Mouse (Mus musculus) R1 (cell line): ENCODE measurements around the gene Slc25a20.

Source experiments
- DNase-seq: peaks from one replicate; pipeline ENCODE4 v3.0.0-alpha.2; 2018; ENCODE audit warnings: low read depth, low spot score

Slc25a20 gene

DNA sequence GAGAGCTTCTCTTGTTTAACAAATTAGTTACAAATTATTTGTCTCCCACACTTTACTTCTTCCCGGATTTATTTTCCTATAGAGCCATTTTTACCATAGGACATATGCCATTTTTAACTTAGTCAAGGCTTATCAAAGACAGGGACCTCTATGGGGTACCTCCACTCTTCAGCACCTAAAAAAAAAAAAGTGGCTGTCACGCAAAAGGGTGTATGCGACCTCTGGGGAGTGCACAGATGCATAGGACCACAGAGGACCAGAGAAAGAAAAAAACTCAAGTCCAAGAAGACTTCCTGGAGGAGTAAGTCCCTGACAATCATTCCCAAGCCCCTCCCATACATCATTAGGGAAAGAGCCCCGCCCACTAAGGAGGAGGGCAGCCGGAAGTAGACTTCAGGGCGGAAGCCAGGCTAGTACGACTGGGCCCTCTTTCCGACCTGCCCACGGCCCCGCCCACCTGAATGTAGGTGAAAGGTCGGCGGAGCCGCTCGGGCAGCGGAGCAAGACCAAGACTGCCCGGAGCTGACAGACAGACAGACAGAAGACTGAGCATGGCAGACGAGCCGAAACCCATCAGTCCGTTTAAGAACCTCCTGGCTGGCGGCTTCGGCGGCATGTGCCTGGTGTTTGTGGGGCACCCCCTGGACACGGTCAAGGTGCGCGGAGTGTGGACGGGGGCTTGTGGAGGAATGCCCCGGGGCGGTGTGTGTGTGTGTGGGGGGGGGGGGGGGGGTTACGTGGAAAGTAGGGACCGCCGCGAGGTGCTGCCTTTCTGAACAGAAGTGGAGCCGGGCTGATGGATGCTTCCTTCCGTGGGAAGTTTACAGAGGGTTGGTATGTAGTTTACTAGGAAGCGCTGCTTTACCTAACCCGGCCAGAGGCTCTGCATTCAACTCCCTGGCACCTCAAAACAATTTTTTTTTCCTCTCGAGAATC, at the start of gene Slc25a20:
Gene Slc25a20 (plus strand): TSS at position 412 of the 936 bp plus-strand sequence.
- DNase-seq = peak; percentile 98

DNA sequence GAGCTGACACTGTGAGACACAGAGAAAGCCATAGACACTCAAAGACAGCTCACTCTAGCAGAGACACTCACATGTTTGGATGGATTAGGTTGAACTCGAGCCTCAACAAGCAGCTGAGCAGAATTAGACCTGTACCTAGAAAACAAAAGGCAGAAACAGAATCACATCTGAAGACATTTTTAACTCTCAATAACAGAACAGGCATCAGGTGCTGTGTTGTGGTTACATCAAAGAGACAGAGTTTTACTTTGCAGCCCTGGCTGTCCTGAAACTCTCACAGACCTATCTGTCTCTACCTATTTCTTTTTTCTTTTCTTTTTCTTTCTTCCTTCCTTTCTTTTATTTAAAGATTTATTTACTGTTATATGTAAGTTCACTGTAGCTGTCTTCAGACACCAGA, 44.6 kb upstream of the Slc25a20 start:
- no peak for DNase-seq

DNA sequence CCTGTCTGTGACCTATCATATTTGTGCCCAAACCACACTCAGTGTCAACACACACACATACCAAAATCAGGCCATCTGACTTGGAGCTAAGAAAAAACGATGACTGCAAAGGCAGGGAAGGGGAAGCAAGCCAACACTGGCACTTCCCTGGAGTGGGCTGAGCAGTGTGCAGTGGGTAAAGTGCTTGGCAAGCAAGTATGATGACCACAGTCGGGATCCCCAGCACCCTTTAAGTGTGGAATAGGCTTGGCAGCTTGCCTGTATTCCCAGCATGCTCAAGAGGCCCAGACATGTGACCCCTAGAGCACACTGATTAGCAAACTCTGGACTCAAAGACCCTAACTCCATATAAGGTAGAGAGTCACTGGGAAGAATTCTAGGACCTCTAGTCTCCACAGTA, 35.4 kb upstream of the Slc25a20 start:
- DNase-seq = no peak

DNA sequence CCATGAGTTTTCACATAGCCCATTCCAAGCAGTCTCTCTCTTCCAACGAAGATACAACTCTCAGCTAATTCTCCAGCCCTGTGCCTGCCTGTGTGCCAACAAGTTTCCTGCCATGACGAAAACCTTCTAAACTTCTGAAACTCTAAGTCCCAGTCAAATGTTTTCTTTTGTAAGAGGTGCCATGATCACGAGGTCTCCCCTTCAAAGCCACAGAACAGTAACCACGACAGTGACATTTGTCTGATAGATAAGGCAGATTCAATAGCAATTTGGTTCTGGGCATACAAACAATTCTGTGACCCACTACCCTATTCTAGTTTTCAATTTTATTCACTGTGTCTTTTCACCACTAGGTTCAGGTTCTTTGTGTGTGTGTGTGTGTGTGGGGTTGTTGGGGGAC, 33.7 kb upstream of the Slc25a20 start:
- no peak for DNase-seq

DNA sequence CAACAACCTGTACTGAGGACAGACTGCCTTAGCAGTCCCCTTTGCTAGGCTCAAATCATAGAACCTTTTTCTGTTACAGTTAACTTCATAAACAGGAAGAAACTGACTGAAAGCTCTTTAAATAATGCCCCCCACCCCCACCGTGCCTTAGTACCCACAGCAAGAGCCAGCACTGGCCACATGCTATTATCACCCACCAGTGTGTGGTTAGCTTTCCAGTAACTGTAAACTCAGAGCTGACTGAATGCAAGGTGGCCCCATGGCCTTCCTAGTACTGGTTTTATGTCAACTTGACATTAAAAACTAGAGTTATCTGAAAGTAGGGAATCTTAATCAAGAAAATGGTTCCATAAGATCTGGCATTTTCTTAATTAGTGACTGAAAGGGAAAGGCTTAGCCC, 31.2 kb upstream of the Slc25a20 start:
- no peak for DNase-seq

DNA sequence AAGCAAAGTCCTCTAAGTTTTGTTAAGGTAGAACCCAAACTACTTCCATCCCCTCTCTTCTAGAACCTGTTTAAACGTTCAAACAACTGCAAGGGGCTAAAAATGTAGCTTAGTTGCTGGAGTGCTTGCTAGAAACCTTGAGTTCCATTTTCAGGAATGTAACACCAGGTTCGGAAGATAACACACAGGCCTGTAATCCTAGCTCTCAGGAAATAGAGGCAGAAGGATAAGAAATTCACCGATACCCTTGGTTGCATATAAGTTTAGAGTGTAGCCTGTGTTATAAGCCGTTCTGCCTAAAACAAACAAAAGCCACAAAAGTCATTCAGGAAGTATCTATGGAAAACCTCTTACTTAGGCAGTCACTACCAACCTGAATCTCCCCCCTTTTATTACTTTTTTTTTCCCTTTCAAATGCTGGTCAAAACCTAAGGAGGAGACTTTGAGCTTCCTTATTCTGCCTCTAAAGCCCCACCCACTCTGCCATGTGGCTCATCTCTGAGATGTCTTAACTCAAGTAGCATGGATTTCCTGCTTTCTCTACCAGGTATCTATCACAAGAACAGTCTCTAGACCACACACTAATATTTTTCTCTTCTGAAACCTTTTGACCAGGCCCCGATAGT, 30.1 kb upstream of the Slc25a20 start:
- no peak for DNase-seq

DNA sequence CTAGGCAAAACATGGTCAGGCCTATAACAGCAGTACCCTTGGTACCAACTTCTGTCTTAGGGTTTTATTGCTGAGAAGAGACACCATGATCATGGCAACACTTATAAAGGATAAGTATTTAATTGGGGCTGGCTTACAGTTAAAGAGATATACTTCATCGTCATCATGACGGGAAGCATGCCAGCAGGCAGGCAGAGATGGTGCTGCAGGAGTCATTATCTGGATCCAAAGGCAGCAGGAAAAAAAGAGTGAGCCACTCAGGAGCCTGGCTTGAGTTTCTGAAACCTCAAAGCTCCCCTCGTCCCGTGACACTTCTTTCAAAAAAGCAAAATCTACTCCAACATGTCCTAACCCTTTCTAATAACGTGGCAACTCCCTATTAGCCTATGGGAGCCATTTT, 29.5 kb upstream of the Slc25a20 start:
- DNase-seq = no peak

DNA sequence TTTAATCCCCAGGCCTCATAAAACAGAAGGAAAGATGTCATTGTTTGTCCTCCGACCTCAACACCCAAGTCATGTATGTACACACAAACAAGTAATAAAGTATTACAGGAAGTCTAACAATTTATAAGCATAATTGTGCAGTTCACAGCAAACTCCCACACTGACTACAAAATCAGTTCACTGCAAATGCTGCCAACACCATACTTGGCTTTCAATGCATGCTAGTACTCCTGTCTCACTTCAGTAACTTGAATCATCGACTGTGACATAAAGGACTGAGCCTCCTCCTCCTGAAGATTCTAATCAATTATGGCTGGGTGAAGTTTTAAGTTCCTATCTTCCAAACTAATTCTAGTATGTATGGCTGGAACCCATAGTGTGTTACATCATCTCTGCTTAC, 28.0 kb upstream of the Slc25a20 start:
- no peak for DNase-seq

DNA sequence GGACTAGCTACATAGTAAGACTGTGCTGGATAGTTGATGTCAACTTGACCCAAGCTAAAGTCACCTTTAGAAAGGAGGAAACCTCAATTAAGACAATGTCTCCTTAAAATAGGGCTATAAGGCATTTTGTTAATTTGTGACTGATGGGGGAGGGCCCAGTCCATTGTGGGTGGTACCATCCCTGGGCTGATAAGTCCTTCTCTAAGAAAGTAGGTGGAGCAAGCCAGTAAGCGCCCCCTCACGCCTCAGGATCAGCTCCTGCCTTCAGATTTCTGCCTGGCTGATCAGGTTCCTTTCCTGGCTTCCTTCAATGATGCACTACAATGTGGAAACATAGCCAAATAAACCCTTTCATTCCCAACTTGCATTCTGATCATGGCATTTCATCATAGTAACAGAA, 26.5 kb upstream of the Slc25a20 start:
- DNase-seq = peak; percentile 58

DNA sequence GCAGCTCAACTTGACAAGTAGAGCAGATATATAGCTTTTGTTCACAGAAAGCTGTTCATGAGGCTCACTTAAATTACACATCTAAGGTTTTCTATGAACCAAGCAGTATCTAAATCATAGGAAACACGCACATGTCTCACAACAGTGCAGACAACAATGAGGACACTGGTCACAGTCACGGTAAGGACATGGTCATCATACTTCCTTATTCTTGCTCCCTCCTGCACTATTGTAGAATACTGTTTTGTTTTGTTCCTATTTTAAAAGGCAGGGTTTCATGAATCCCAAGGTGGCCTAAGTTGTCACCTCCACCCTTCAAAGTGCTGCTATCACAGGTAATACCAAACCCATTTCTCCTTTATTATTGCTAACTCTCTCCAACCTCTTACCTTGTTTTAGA, 22.1 kb upstream of the Slc25a20 start:
- DNase-seq = no peak

DNA sequence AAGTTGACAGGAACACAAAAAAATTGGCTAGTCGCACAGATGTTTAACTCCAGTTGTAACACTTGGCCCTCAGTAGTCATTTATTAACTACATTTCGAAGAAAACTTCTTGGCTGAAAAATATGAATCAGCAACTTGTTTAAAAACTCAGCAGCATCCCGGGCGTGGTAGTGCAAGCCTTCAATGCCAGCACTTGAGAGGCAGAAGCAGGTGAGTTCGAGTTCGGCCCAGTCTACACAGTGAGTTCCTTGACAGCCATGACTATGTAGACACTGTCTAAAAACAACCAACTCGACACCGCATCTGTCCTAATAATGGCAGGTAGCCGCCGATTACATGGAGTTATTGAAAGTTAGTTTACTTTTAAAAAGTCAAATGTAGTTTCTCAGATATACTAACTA, 13.7 kb upstream of the Slc25a20 start:
- no peak for DNase-seq

DNA sequence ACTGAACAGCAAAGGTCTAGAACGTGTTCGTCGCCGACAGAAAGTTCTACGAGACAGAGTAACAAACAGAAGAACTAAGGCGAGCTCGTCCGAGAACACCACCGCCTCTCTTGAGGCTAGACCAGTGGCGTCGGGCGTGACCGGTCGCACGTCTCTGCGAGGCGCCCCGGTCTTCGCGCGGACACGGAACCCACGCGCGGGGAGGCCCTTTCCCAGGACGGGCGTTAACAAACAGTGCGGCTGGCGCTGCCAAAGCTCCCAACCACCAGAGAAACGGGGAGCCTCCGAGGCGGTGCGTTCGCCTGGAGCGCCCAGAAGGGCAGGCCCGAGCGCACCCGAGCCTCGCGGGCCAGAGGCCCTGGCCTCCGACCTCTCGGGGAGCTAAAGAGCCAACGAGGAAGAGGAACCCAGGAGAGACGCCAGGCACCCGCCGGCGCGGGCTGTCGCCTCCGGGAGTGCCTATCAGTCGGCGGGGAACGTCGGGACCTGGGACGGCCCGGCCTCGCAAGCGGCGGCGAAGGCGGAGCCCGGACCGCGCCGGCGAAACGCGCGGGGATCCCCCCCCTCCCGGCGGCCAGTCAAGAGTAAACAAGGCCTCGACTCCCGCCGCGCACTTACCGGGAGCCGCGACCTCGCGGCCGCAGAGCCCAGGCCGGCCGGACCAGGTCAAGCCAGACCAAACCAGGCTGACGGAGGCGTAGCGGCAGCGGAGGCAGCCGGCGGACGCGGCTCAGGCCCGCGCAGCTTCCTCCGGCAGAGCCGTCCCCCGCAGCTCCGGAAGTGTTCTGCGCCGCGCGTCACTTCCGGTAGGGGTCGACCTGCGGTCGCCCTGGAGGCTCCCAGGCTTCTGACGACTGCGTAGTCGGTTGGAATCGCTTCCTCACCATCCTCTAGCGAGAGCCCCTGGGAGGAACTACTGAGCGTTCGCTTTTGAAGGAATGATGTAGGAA, 13.0 kb upstream of the Slc25a20 start, which contains the start of gene Arih2:
Gene Arih2 (minus strand): TSS at position 776 of the 950 bp plus-strand sequence.
- DNase-seq = peak; percentile 94

DNA sequence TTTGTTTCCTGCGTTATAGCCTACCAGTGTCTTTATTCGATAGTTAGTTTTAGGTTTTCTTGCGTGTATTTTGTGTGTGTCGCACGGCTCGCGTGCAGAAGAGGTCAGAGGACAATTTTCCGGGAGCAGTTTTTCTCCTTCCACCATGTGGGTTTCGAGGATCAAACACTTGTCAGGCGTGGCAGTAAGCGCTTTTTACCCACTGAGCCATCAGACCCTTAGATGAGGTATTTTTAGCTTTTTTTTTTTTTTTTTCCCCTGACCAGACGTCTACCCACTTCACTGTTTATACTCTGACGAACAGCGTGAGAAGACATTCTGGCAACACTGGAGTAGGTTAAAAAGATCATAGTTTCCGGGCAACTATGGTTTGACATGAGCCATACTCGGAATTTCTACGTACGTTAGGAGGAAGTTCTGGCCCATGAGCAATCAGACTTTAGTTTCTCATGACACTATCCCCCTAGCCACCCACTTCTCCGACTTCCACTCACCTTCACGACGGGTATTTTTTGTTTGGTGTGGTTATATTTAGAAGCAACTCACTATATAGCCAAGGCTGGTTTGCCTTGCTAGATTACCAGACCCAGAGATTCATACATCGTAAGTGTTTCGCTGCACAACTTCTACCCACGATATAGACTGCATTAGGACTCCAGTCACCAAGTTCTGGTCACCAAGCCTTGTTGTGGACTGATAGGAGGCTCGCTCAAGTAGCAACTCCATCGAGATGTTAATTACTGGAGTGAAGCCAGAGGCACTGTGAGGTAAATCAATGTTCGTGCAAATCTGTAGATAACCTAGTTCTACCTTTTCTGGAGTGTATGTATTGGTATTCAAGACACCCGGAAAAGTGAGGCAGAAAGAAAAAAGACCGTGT, 12.1 kb upstream of the Slc25a20 start:
- no peak for DNase-seq

DNA sequence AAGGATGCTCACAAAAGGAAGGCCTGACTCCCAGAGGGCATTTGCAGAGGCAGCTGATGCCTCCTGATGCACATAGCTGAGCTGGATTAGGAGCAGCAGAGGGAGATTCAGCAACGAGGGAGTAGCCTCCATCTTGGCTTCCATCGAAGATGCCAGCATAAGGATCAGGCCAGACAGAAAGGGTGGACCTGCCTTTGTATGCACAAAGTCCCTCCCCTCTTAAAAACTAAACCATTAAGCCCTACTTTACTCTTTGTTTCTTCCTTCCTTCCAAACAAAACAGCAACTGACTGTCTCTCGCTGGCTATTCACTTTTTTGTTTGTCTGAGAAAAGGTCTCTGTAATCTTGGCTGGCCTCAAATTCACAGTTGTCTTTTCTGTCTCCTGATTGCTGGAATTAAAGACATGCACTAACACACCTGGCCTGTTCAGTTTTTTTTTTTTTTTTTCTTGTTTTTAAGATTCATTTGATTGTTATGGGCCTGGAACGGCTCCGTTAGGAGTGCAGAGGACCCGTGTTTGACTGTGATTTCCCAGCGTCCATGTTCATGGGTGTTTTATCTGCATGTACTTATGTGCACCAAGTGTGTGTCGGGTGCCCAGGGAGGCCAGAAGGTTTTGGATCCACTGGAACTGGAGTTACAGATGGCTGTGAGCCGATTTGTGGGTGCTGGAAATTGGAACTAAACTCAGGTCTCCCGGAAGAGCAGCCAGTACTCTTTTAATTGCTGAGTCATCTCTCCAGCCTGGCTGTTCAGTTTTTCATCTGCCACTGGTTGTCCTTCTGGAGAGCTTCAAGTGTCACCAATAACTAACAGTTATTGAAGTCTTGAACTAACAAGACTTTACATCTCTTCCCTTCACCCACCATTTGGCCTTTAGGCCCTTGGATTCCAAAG, 7.1 kb upstream of the Slc25a20 start:
- peak; percentile 82 for DNase-seq

DNA sequence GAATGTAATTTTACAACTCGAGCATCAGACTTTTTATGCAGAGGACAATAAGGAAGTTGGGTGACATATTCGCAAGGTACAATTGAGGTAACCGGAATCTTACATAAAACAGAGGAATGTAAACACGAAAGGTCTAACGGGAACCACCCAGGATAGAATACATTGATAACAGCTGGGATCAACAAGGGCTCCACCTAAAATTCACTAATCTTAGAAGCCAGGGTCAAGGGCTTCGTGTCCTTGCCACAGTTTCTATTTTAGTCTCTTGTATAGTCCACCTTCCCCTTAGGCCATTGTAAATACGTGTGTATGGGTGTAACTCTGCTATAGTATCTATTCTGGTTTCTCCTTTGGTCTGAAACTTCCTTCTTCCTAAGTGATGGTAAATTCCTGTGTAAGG, 6.0 kb upstream of the Slc25a20 start:
- peak; percentile 68 for DNase-seq

DNA sequence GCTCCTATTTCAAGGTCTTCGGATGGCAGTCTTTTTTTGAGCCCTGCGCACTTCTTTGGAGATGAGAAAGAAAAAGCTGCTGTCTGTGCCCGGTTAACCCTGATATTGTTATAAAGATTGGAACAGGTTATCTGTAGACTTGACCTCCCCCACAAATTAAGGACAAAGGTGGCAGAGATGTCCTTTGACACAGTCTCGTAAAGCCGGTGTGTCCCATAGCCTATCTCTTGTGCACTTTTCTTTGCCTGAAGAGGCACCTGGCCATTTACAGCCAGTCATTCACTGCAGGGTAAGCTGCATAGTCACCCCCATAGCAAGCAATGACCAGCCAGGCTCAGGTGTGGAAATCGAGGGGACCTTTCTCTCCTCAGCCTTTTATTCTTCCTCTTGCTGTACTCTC, 772 bp downstream of the Slc25a20 start:
- no peak for DNase-seq

DNA sequence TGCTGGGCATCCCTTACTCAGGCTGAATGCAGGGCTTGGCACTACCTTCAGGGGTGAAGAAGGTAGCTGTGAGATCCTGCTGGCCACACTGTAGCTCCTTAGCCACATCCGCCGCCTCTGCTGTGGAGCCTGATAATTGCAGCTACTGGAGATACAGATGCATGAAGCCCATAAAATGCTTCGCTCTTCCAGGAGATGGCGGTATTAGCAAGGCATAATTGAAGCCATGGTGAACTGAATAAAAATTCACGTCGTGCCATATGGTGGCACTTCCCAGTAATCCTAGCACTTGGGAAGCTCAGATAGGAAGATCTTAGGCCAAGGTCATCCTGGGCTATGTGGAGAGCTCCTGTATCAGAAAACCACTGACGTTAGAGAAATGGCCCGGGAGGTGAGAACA, 8.0 kb downstream of the Slc25a20 start:
- peak; percentile 83 for DNase-seq

DNA sequence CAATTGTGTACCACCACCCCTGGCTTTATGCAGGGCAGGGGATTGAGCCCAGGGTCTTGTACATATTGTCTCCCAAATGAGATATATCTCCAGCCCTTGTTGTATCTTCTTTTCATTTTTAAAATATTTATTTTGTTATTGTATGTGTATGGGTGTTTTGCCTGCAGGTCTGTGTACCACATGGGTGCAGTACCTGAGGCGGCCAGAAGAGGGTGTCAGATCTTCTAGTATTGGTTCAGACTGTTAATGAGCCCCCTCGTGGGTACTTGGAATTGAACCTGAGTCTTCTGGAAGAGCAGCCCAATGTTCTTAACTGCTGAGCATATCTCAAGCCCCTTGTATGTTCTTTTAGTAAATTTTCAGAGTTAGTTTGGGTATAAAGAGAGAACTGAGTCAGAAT, 11.3 kb downstream of the Slc25a20 start:
- peak; percentile 91 for DNase-seq

DNA sequence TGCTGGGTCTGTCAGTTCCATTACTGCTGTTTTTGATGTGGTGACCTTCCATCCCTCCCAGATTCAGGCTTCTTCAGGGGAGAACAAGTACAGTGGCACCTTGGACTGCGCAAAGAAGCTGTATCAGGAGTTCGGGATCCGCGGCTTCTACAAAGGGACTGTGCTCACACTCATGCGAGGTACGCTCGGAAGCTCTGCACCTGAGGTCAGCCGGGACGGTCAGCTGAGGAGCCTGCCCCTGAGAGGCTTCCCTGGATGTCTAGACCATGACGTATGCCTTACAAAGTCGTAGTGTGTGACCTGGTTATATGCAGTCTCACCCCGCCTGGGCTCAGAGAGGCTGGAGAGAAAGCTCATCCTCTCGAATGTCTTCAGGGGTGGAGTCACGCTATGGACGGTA, 18.1 kb downstream of the Slc25a20 start:
- peak; percentile 19 for DNase-seq

DNA sequence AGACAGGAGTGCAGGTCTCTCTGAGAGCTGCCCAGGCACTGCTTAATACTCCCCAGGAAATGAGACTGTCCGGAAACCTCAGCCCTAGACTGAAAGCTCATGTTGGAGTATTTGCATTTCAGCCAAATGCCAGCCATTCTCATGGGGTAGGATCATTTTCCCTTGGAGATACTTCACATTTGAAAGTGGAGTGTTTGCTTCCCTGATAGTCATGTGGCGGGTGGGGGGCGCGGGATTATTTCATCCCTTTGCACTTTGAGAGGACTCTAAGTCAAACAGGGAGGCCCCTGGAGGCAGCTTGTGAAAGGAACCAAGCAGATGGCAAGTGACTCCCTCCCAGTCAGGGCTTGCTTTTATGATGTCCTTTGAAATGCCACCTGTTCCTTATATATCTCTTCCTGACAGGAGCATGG, 24.6 kb downstream of the Slc25a20 start:
- no peak for DNase-seq
